9 mouse cellular contexts compared by ENCODE assay signal in the genomic region with DNA sequence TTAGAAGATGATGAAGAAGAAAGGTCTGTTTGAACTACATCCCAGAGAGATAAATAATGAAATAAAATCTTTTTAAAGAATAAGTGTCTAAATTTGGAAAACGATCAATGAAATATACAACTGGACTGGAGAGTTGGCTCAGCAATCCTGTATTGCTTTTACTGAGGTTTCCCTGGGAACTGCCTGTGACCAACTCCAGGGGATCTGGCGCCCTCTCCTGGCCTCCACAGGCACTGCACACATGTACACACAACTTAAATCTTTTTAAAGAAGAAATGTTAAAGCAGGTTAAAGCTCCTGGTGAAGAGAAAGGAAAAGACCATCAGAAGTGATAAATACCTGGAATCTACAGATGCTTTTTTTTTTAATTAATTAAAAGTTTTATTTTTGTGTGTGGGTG. TPM values are rescaled to one million over a fixed set of nuclear protein-coding genes. Genes with fewer than 3 reads are reported as not detected.
DNase-seq lines count a peak whose midpoint lies in the region; ATAC-seq lines count a peak whose summit lies in the region.
"Had no signal": no experiment of that assay in that cellular context is flagged by ENCODE, and none has a peak within 500 bp of the region (broad histone marks: within the 10 kb centered on the region; RNA-seq: fewer than 3 reads in every experiment).

No protein-coding gene starts in this region.

- H3K4me3 ChIP-seq in hindbrain, embryonic 14.5 days (replicated peaks; ENCODE audit: low read length), result no peak overlapping the region
- no peak overlapping the region for H3K4me3 ChIP-seq in hindbrain, embryonic 12.5 days
- no peak overlapping the region for H3K4me3 ChIP-seq in neural tube, embryonic 14.5 days (ENCODE audit: low read depth, low read length)
- H3K4me3 ChIP-seq: embryonic facial prominence, embryonic 13.5 days had no signal

- intact Hi-C loops in heart, postnatal 14 days (cut with DNase I), result loop anchor here (1.0 to 5.0 kb wide), 2 partner anchors 37 to 140 kb away; a partner anchor contains a TSS
- intact Hi-C loops in left cerebral cortex, postnatal 4 days (cut with DNase I), result loop anchor here (5.0 to 10.0 kb wide), 2 partner anchors 35 to 58 kb away; no protein-coding TSS in a partner anchor

- no peak for ATAC-seq in hindbrain, embryonic 14.5 days (ENCODE audit: low FRiP score)
- no peak for ATAC-seq in hindbrain, embryonic 12.5 days (ENCODE audit: low FRiP score)
- ATAC-seq in neural tube, embryonic 14.5 days (ENCODE audit: low read depth), result peak; percentile 44; the same call in 1 of the 2 replicates

- peak; percentile 91 for DNase-seq in hindbrain, embryonic 14.5 days (ENCODE audit: low spot score)
- DNase-seq in adrenal gland, adult 18-20 months (ENCODE audit: low spot score in 2 of 2), result peak; percentile 78 to 84
- peak; percentile 88 for DNase-seq in embryo, embryonic 10.5 days (ENCODE audit: low spot score)
- peak; percentile 86 to 90 for DNase-seq in heart, postnatal 14 days
- peak; percentile 86 for DNase-seq in left cerebral cortex, postnatal 4 days
- DNase-seq in testis, postnatal 14 days (ENCODE audit: low spot score), result peak; percentile 62

- H3K4me1 ChIP-seq in hindbrain, embryonic 14.5 days (replicated peaks; ENCODE audit: control insufficient read depth, insufficient read depth, low read length), result peaks cover 4% of the 10 kb centered on the region; the same call in 1 of the 2 replicates
- peaks cover 7% of the 10 kb centered on the region for H3K4me1 ChIP-seq in hindbrain, embryonic 12.5 days
- no peaks in the 10 kb centered on the region; the same call in 1 of the 2 replicates for H3K4me1 ChIP-seq in neural tube, embryonic 14.5 days (ENCODE audit: control insufficient read depth, insufficient read depth, low read length)

- H3K36me3 ChIP-seq in hindbrain, embryonic 14.5 days (replicated peaks; ENCODE audit: control insufficient read depth, insufficient read depth), result peaks cover 85% of the 10 kb centered on the region
- H3K36me3 ChIP-seq in hindbrain, embryonic 12.5 days, result peaks cover 68% of the 10 kb centered on the region
- H3K36me3 ChIP-seq in neural tube, embryonic 14.5 days (ENCODE audit: control insufficient read depth, insufficient read depth, low read length), result peaks cover 59% of the 10 kb centered on the region

- WGBS in hindbrain, embryonic 14.5 days, result 31% methylated on average over 2 of the region's 2 CpGs
- 37% methylated on average over 2 of the region's 2 CpGs for WGBS in hindbrain, embryonic 12.5 days
- WGBS in neural tube, embryonic 14.5 days, result 35% methylated on average over 2 of the region's 2 CpGs

- no peaks in the 10 kb centered on the region for H3K9me3 ChIP-seq in hindbrain, embryonic 14.5 days (ENCODE audit: control insufficient read depth, low read length)
- no peaks in the 10 kb centered on the region for H3K9me3 ChIP-seq in hindbrain, embryonic 12.5 days (replicated peaks)
- no peaks in the 10 kb centered on the region for H3K9me3 ChIP-seq in neural tube, embryonic 14.5 days (ENCODE audit: control insufficient read depth, low read length)
- H3K9me3 ChIP-seq: embryonic facial prominence, embryonic 13.5 days had no signal

- H3K27me3 ChIP-seq in hindbrain, embryonic 14.5 days (ENCODE audit: control insufficient read depth, insufficient read depth, low read length), result no peaks in the 10 kb centered on the region
- H3K27me3 ChIP-seq in hindbrain, embryonic 12.5 days, result no peaks in the 10 kb centered on the region
- H3K27me3 ChIP-seq in neural tube, embryonic 14.5 days (ENCODE audit: control insufficient read depth, insufficient read depth, low read length), result no peaks in the 10 kb centered on the region
- H3K27me3 ChIP-seq: embryonic facial prominence, embryonic 13.5 days had no signal

- H3K4me2 ChIP-seq in hindbrain, embryonic 14.5 days (replicated peaks), result no peak overlapping the region
- no peak overlapping the region for H3K4me2 ChIP-seq in hindbrain, embryonic 12.5 days (replicated peaks)
- no peak overlapping the region for H3K4me2 ChIP-seq in neural tube, embryonic 14.5 days (ENCODE audit: low read depth, low read length)
- H3K4me2 ChIP-seq: embryonic facial prominence, embryonic 13.5 days had no signal

- no peak overlapping the region for H3K9ac ChIP-seq in hindbrain, embryonic 14.5 days
- H3K9ac ChIP-seq in hindbrain, embryonic 12.5 days, result no peak overlapping the region
- no peak overlapping the region for H3K9ac ChIP-seq in neural tube, embryonic 14.5 days (replicated peaks; ENCODE audit: low read depth, low read length)
- H3K9ac ChIP-seq: embryonic facial prominence, embryonic 13.5 days had no signal

- H3K27ac ChIP-seq in hindbrain, embryonic 14.5 days, result no peak overlapping the region
- no peak overlapping the region for H3K27ac ChIP-seq in hindbrain, embryonic 12.5 days
- H3K27ac ChIP-seq in neural tube, embryonic 14.5 days (ENCODE audit: low read depth, low read length), result no peak overlapping the region
- H3K27ac ChIP-seq: embryonic facial prominence, embryonic 13.5 days had no signal

RNA-seq across cellular contexts. Expression of a gene that starts 10.2 kb away (rescaled TPM):
- polyA plus RNA-seq in hindbrain, embryonic 14.5 days (2014; fragmentation: Nextera tagmentation; extraction: Ambion mirVana), result 478 and 513 TPM in 2 replicates
- 704 and 727 TPM in 2 replicates for polyA plus RNA-seq in hindbrain, embryonic 12.5 days (2016; fragmentation: Nextera tagmentation; extraction: Ambion mirVana)
- 100 to 1,000 TPM; 376 to 378 TPM for total RNA-seq in adrenal gland, adult 18-20 months (2021)
- total RNA-seq in heart, postnatal 14 days (2021), result 100 to 1,000 TPM; 405 to 416 TPM
- 100 to 1,000 TPM; 392 to 399 TPM for total RNA-seq in left cerebral cortex, postnatal 4 days (2021)
- polyA plus RNA-seq in neural tube, embryonic 14.5 days (2014; fragmentation: Nextera tagmentation; extraction: Ambion mirVana), result 439 and 545 TPM in 2 replicates
